Mouse (Mus musculus): ENCODE data around the gene Nfatc2.

DNA sequence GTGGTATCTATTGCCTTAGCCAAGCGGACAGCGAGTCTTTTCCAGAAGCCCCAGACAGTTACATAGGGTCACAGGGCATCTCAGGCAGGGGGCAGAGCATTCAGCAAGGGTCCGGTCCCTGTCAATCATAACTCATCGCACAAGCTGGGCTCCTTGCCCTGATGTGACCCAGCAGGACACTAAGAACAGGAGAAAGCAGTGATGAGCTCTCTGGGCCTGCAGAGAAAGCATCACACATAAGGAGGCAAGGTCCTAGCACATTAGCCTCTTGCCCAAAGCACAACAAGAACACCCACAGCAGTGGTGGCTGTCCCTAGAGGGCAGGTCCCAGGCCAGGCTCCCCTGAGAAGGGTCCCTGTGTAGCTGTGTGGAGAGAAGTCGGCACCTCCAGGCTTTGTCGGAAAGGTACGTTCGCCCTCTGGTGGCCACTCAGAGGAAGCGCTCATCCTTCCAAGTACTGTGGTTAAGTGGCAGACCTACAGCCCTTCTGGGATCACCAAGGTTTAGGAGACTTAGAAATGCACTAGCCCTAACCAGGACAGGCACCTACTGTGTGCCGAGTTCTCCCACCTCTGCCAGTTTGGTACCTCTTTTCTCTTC is 156.1 kb downstream of the Nfatc2 start:
- peak; percentile 91 for TF ChIP-seq CTCF (IDR thresholded peaks at IDR 0.05; ENCODE audit: control insufficient read depth, insufficient read depth, low read length)
- no peak for TF ChIP-seq POLR2A (IDR thresholded peaks at IDR 0.05; ENCODE audit: borderline replicate concordance, control insufficient read depth, low read depth, low read length)

Measured in bone marrow, adult 2 months (tissue).